Mouse (Mus musculus) heart, embryonic 10.5 days (tissue): ENCODE data around the gene Skp1a. TPM values are rescaled to one million over a fixed set of nuclear protein-coding genes. Genes with fewer than 3 reads are reported as not detected.

Source experiments
- DNase-seq: peaks from one replicate; pipeline ENCODE4 v3.0.0-alpha.2; 2017; ENCODE audit warnings: low spot score
- H3K27ac ChIP-seq: fragments of 300-500 bp; sonication (generic); 2 replicates; pipeline ENCODE4 v1.5.1; 2016; ENCODE audit warnings: mild to moderate bottlenecking
- H3K27me3 ChIP-seq: fragments of 300-500 bp; sonication (generic); 2 replicates; pipeline ENCODE4 v1.6.1; 2016; ENCODE audit warnings: mild to moderate bottlenecking; ENCODE audit not compliant: poor library complexity, insufficient read depth, severe bottlenecking
- H3K36me3 ChIP-seq: fragments of 300-500 bp; sonication (generic); 2 replicates; pipeline ENCODE4 v1.6.1; 2016; ENCODE audit warnings: mild to moderate bottlenecking, moderate library complexity
- H3K4me1 ChIP-seq: fragments of 300-500 bp; sonication (generic); 2 replicates; pipeline ENCODE4 v1.6.1; 2016; ENCODE audit warnings: mild to moderate bottlenecking
- H3K4me3 ChIP-seq: fragments of 300-500 bp; sonication (generic); 2 replicates; pipeline ENCODE4 v1.5.1; 2016; ENCODE audit warnings: mild to moderate bottlenecking, moderate library complexity
- H3K9me3 ChIP-seq: fragments of 300-500 bp; sonication (generic); 2 replicates; pipeline ENCODE4 v1.6.1; 2016; ENCODE audit warnings: mild to moderate bottlenecking, moderate library complexity
- WGBS: fragments of 180-500 bp; shearing (Covaris S2); methylation state at CpG from one replicate; pipeline ENCODE4 v1.1.7; 2016; 5-methylcytosine and 5-hydroxymethylcytosine counted together
- polyA plus RNA-seq: library from polyadenylated mRNA; unstranded; fragments of >200 nt; fragmentation: Nextera tagmentation; extraction: Ambion mirVana; gene quantifications from 2 replicates; pipeline ENCODE4 v1.2.1, GENCODE M21; 2016

Skp1a gene
- polyA plus RNA-seq, 1 experiment from 2014 or later = 546 TPM

GRCm38 (mm10) chr11:52261937-52262336 is 30.1 kb downstream of the Skp1a start:
- no peak for DNase-seq
- Histone ChIP-seq H3K27ac (0 out of 2 replicates have a peak overlapping the region, but pooled peaks have one; percentile 62), H3K27me3 (no peaks in the 10 kb centered on the region), H3K4me3 (no peak overlapping the region), H3K9me3 (no peaks in the 10 kb centered on the region), H3K36me3 (peaks cover 29% of the 10 kb centered on the region), H3K4me1 (peaks cover 46% of the 10 kb centered on the region)
- WGBS = 38% methylated on average over 5 of the region's 5 CpGs

- peaks cover 25% of the 10 kb centered on the region for H3K36me3 ChIP-seq
- H3K4me1 ChIP-seq = peaks cover 46% of the 10 kb centered on the region
- H3K27ac ChIP-seq = 0 out of 2 replicates have a peak overlapping the region, but pooled peaks have one; percentile 62
- WGBS = 90% methylated on average over 11 of the region's 11 CpGs
- no peaks in the 10 kb centered on the region for H3K9me3 ChIP-seq
- no peak for DNase-seq
- no peak overlapping the region for H3K4me3 ChIP-seq
- no peaks in the 10 kb centered on the region for H3K27me3 ChIP-seq
Observed at GRCm38 (mm10) chr11:52262338-52262737, 30.5 kb downstream of the Skp1a start.

DNA sequence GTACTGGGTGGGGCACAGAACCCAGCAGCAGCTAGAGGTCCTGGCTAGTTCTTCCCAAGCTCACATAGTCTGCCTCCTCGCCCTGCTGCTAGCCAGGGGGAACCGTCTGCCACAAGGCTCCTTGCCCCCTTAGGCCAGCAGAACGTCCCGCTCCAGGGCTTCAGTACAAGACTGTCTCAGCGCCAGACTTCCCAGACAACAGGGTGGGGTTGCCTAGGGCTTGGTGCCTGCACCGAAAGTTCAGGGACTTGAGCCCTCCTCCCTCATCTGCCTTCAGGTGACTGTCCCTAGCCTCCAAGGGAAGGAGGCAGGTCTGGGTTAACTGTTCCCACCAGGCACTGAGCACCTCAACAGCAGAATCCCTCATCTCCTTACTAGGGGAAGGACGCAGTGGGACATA is 33.1 kb downstream of the Skp1a start:
- Histone ChIP-seq H3K4me1 (peaks cover 68% of the 10 kb centered on the region), H3K27me3 (no peaks in the 10 kb centered on the region), H3K4me3 (no peak overlapping the region), H3K27ac (peak overlapping the region; percentile 64; the same call in 1 of the 2 replicates), H3K36me3 (peaks cover 9% of the 10 kb centered on the region), H3K9me3 (no peaks in the 10 kb centered on the region)
- no peak for DNase-seq
- WGBS = 82% methylated on average over 7 of the region's 7 CpGs

GRCm38 (mm10) chr11:52265616-52266307 is 34.0 kb downstream of the Skp1a start:
- H3K27ac ChIP-seq = peak overlapping the region; percentile 64
- WGBS = 42% methylated on average over 12 of the region's 12 CpGs
- peaks cover 59% of the 10 kb centered on the region for H3K4me1 ChIP-seq
- peak overlapping the region; percentile 29; the same call in 1 of the 2 replicates for H3K4me3 ChIP-seq
- H3K36me3 ChIP-seq = no peaks in the 10 kb centered on the region; the same call in 1 of the 2 replicates
- H3K9me3 ChIP-seq = no peaks in the 10 kb centered on the region
- DNase-seq = no peak
- no peaks in the 10 kb centered on the region for H3K27me3 ChIP-seq

- H3K27me3 ChIP-seq = no peaks in the 10 kb centered on the region
- peaks cover 54% of the 10 kb centered on the region for H3K4me1 ChIP-seq
- no peak overlapping the region for H3K4me3 ChIP-seq
- no peaks in the 10 kb centered on the region for H3K36me3 ChIP-seq
- H3K9me3 ChIP-seq = no peaks in the 10 kb centered on the region
- no peak overlapping the region for H3K27ac ChIP-seq
- 90% methylated on average over 5 of the region's 5 CpGs for WGBS
- no peak for DNase-seq
Observed at GRCm38 (mm10) chr11:52267271-52267670, 35.5 kb downstream of the Skp1a start.

DNA sequence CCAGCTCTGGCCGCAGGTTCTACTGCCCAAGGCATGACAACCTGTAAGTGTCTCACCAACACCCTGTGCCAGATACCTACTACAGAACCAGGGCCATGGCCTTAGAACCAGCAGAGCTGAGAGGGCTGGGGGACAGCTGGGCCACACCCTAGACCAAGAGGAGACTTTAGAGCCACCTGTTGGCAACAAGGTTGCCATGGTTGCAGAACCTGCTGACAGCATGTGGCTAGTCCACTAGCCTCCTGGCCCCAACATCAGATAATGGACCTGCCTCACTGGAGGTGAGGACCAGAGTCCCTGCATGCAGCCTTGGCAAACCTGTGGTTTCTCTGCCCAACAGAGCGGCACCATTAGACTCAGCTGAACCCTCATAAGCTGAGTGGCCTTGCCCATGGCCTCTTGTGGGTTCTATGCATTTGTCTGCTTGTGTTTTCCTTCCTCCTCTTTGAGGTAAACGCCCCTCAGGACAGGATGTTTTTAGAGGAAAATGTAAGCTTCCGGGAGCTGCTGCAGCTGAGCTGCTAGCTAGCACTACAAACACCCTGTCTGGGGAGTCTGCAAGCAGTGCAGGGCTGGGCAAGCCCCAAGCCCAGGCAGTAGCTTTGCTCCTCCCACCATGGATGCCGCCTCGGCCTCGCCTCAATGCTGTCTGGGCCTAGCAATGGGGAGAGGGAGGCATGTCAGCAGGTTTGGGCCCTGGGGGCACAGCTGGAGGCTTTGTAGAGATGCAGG is 36.5 kb downstream of the Skp1a start:
- Histone ChIP-seq H3K27ac (peak overlapping the region; percentile 81), H3K27me3 (no peaks in the 10 kb centered on the region), H3K4me3 (no peak overlapping the region), H3K4me1 (peaks cover 63% of the 10 kb centered on the region), H3K36me3 (no peaks in the 10 kb centered on the region), H3K9me3 (no peaks in the 10 kb centered on the region)
- DNase-seq = no peak
- WGBS = 42% methylated on average over 7 of the region's 7 CpGs

DNA sequence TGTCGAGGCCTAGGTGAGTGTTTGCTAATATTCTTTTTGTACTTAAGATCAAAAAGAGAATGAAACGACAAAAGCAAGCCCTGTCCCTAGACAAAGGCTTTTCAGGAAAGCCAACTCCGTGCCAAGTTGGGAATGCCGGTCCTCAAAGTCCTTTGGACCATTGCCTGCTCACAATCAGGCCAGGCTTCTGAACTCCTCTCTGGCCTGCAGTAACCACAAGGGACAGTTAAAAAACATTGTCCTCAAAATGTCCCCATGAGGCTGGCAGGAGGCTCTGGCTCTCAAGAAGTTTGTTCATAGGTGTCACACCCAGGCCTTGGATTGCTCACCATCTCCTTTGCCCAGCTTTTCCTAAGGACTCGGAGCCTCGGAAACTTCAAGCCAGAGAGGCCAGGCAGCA is 38.0 kb downstream of the Skp1a start:
- Histone ChIP-seq H3K4me1 (peaks cover 72% of the 10 kb centered on the region), H3K9me3 (no peaks in the 10 kb centered on the region), H3K4me3 (no peak overlapping the region), H3K27ac (no peak overlapping the region), H3K27me3 (no peaks in the 10 kb centered on the region), H3K36me3 (no peaks in the 10 kb centered on the region)
- 92% methylated on average over 6 of the region's 6 CpGs for WGBS
- no peak for DNase-seq

DNA sequence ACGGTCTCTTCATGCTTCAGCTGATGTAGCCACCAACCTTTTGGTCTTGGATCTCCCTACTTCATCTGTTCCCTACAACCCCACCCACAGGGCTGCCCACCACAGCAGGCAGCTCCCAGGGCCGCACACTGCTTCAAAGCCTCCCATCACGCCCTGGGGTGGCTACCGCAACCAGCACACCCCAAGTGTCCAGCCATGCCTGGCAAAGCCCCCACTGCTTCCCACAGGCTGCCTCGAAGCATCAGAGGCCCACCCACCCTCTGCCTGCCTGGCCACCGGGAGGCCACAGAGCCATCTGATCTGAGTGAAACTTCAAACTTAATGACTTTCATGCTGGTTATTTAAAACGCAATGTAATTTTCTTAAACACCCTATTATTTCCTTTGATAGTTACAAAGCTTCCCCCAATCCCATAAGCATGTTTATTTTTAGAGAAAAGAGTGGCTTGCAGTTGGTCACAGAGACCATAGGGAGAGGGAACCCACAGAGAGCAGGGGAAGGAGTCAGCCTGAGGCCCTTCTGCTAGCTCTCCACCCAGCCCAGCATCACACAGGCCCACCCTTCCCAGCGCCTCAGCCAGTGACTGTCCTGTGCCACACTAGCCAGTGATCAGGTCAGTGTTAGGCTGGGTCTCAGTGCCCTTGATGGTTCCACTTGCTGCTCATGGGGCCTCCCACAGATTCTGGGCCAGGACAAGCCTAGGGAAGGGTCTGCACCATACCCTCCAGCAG is 40.1 kb downstream of the Skp1a start:
- peaks cover 69% of the 10 kb centered on the region for H3K4me1 ChIP-seq

DNA sequence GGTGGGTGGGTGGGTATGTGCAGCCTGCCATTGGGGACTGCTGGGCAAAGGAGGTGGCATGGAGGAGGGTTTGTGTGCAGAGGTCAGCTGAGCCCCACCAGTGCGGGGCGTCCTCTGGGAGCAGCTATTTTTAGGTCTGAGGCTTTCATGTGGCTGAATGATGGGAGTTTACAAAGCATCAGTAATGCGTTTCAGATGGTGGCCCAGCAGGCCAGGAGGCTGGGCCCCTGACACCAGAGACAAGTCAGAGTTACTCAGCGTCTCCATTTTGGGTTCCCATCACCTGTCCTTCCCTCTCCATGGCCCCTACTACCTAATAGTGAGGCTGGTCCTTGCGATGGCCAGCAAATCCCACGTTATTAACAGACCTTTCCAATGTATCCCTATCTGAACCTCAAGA is 40.8 kb downstream of the Skp1a start:
- Histone ChIP-seq H3K4me1 (peaks cover 67% of the 10 kb centered on the region), H3K9me3 (no peaks in the 10 kb centered on the region), H3K4me3 (no peak overlapping the region), H3K27ac (peak overlapping the region; percentile 78), H3K36me3 (peaks cover 7% of the 10 kb centered on the region; the same call in 1 of the 2 replicates), H3K27me3 (no peaks in the 10 kb centered on the region)
- no peak for DNase-seq
- 58% methylated on average over 6 of the region's 6 CpGs for WGBS

More for the DNA sequence above, 40.1 kb downstream of the Skp1a start:
- no peak overlapping the region for H3K4me3 ChIP-seq
- H3K27me3 ChIP-seq = no peaks in the 10 kb centered on the region
- peak overlapping the region; percentile 78 for H3K27ac ChIP-seq
- DNase-seq = no peak
- WGBS = 81% methylated on average over 8 of the region's 8 CpGs
- H3K9me3 ChIP-seq = no peaks in the 10 kb centered on the region
- peaks cover 2% of the 10 kb centered on the region; the same call in 1 of the 2 replicates for H3K36me3 ChIP-seq

DNA sequence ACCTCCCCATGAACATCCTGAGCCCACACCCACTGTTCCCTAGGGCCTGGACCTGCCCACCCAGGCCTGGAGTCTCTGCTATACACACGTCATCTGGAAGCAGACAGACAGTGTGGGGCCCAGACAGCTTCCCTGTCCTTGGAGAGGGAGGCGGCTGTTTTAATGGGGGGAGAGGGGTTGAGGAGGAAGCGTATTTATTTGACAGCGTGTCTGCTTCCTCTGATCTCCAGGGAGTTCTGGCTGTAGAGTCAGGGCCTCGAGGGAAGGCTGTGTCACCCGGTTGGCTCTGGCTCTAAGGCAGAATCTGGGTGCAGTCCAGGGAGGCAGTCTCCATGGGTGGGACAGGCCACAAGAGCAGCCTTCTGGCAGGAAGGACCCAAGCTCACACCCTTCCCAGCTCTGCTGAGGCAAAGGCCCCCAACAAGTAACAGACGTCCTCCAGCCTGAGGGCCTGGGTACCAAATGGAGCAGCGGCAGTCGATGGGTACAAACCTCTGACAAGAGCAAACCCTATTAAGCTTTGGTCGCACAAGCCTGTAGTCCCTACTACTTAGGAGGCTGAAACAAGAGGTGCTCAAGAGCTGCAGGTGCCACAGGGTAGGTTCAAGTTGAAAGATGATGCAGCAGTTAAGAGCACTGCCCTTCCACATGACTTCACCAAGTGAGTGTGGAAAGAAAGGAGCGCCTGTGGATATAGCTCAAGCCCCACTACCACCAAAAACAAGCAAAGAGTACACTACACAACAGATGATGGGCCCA is 41.6 kb downstream of the Skp1a start:
- peaks cover 10% of the 10 kb centered on the region; the same call in 1 of the 2 replicates for H3K36me3 ChIP-seq
- no peak for DNase-seq
- peaks cover 59% of the 10 kb centered on the region for H3K4me1 ChIP-seq
- no peaks in the 10 kb centered on the region for H3K27me3 ChIP-seq
- 65% methylated on average over 11 of the region's 11 CpGs for WGBS
- H3K4me3 ChIP-seq = no peak overlapping the region
- H3K9me3 ChIP-seq = no peaks in the 10 kb centered on the region
- peak overlapping the region; percentile 78 for H3K27ac ChIP-seq

DNA sequence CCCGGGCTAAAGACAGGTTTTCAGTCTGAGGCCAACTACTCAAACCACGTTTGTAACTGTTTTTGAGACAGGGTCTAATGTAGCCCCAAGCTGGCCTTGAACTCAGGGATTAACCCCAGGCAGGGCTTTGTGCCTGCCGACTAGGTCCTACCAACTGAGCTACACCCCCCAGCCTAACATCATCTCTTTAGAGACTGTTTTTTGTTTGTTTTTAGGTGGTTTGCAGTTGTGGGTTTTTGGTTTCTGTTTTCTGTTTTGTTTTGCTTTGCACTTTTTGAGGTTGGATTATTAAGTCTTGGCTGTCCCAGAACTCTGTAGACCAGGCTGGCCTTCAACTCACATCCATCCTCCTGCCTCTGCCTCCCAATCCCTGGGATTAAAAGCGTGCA is 42.1 kb downstream of the Skp1a start:
- Histone ChIP-seq H3K4me1 (peaks cover 53% of the 10 kb centered on the region), H3K4me3 (no peak overlapping the region), H3K27ac (peak overlapping the region; percentile 17; the same call in 1 of the 2 replicates), H3K27me3 (no peaks in the 10 kb centered on the region), H3K9me3 (no peaks in the 10 kb centered on the region), H3K36me3 (peaks cover 11% of the 10 kb centered on the region; the same call in 1 of the 2 replicates)
- no peak for DNase-seq
- 83% methylated on average over 4 of the region's 4 CpGs for WGBS

- 78% methylated on average over 20 of the region's 20 CpGs for WGBS
- Histone ChIP-seq H3K4me1 (peaks cover 47% of the 10 kb centered on the region), H3K9me3 (no peaks in the 10 kb centered on the region), H3K4me3 (no peak overlapping the region), H3K27me3 (no peaks in the 10 kb centered on the region), H3K27ac (peak overlapping the region; percentile 17; the same call in 1 of the 2 replicates), H3K36me3 (peaks cover 18% of the 10 kb centered on the region)
- no peak for DNase-seq
Observed at GRCm38 (mm10) chr11:52274456-52275112, 42.8 kb downstream of the Skp1a start.
